ENCODE assay signal across 20 mouse cellular contexts in the genomic region with DNA sequence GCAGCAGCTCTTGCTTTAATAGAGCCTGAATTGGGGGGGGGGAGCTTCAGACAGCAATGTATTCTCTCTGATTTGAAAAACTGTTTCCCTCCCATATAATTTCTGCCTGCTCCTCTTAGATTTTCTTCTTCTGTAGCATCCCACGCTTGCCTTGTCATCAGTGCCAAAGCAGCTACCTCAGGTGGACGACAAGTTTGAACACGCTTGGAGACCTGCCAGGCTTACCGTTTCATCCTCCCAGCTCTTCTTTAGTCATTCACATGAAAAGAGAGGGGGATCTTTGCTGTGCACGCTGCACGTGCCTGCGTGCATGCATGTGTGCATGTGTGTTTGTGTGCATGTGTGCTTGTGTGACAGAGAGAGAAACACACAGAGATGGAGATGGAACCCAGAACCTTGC. TPM values are rescaled to one million over a fixed set of nuclear protein-coding genes. Genes with fewer than 3 reads are reported as not detected.
DNase-seq lines count a peak whose midpoint lies in the region; ATAC-seq lines count a peak whose summit lies in the region.
"Had no signal": no experiment of that assay in that cellular context is flagged by ENCODE, and none has a peak within 500 bp of the region (broad histone marks: within the 10 kb centered on the region; RNA-seq: fewer than 3 reads in every experiment).

No protein-coding gene starts in this region.

- ATAC-seq in frontal cortex, adult (ENCODE audit: low TSS enrichment), result no peak
- ATAC-seq: CD4-positive, CD25-positive, alpha-beta regulatory T cell, adult 4 months; forebrain, embryonic 14.5 days; inflammation-experienced regulatory T-cells, adult 6 months; liver, embryonic 12.5 days had no signal

- peak; percentile 21 to 29 for DNase-seq in frontal cortex, postnatal 36 days (ENCODE audit: low spot score in 2 of 2)
- peak; percentile 33 for DNase-seq in urinary bladder, postnatal 14 days (ENCODE audit: low spot score)
- DNase-seq in urinary bladder, postnatal 10 days (ENCODE audit: low spot score), result no peak
- peak; percentile 55 to 63 for DNase-seq in right cerebral cortex, postnatal 10 days (ENCODE audit: low spot score in 2 of 2)
- no peak for DNase-seq in gastrocnemius, postnatal 14 days
- no peak for DNase-seq in adrenal gland, postnatal 25 days
- DNase-seq in kidney, postnatal 36 days, result no peak
- DNase-seq: cerebellum, adult 11-12 months; gastrocnemius, postnatal 36 days; heart, postnatal 4 days; kidney, adult 2 months; layer of hippocampus, postnatal 36 days; lung, adult 18-20 months; lung, postnatal 10 days; thymus, postnatal 14 days had no signal

- intact Hi-C loops in gastrocnemius, postnatal 14 days (cut with DNase I; ENCODE audit: low total_unique reads), result no loop called here

RNA-seq across cellular contexts. Expression of gene Has3, which starts 59.6 kb away (rescaled TPM):
- 1 to 10 TPM; 1.3 to 2.3 TPM for total RNA-seq in gastrocnemius, postnatal 14 days (2021)
- 0.33 and 0.55 TPM in 2 replicates for total RNA-seq in adrenal gland, postnatal 25 days (2021)

Comparison
In these comparisons a context has a peak if more than half of its experiments do, and no peak if none do; other contexts are left out.
1. DNase-seq: peak in frontal cortex, postnatal 36 days (2 of 2), urinary bladder, postnatal 14 days (single experiment) and right cerebral cortex, postnatal 10 days (2 of 2); none in urinary bladder, postnatal 10 days (single experiment), gastrocnemius, postnatal 14 days (single experiment), adrenal gland, postnatal 25 days (single experiment) and kidney, postnatal 36 days (0 of 2).